7 mouse cellular contexts compared by ENCODE assay signal in the genomic region with DNA sequence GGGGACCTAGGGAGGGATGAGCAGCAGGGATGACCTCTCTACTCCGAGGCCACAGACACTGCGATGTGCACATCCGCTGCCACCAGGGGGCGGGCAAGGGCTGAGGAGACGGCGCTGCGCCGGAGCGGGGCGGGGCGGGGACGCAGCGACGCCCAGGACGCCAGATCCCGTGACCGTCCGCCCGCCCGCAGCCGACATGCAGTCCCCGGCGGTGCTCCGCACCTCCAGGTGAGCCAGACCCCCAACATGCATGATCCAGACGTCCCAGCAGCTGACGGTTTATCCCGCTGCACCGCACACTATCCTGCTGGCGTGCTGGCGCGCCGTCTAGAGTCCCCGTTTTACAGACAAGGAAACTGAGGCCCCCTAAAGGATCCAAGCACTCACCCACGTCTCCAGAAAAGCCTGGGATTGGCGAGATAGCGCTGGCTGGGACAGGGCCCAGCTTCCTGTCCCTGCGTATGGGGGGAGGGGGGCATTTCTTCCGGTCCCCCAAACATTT. TPM values are rescaled to one million over a fixed set of nuclear protein-coding genes. Genes with fewer than 3 reads are reported as not detected.
A peak's percentile ranks its signal among the peaks of the same experiment; 100 is the strongest.
DNase-seq lines count a peak whose midpoint lies in the region; ATAC-seq lines count a peak whose summit lies in the region.

A gene (plus strand): TSS at position 163 of the 502 bp plus-strand sequence.

- H3K4me1 ChIP-seq in intestine, embryonic 16.5 days (ENCODE audit: control insufficient read depth, insufficient read depth, low read length), result peaks cover 14% of the 10 kb centered on the region
- peaks cover 25% of the 10 kb centered on the region for H3K4me1 ChIP-seq in limb, embryonic 10.5 days
- 0 out of 2 replicates have a peak, but pooled peaks cover 4% of the 10 kb centered on the region for H3K4me1 ChIP-seq in midbrain, embryonic 12.5 days

- ATAC-seq in intestine, embryonic 16.5 days, result peak; percentile 89
- peak; percentile 88 for ATAC-seq in midbrain, embryonic 12.5 days (ENCODE audit: low FRiP score, low read depth)

- peak within 1 kb of the TSS; percentile 86 for H3K9ac ChIP-seq in intestine, embryonic 16.5 days (ENCODE audit: low read depth, low read length)
- H3K9ac ChIP-seq in midbrain, embryonic 12.5 days (replicated peaks), result peak within 1 kb of the TSS; percentile 59

- peak within 1 kb of the TSS; percentile 80 for H3K4me3 ChIP-seq in intestine, embryonic 16.5 days (ENCODE audit: low read length)
- peak within 1 kb of the TSS; percentile 77 for H3K4me3 ChIP-seq in limb, embryonic 10.5 days
- peak within 1 kb of the TSS; percentile 56 for H3K4me3 ChIP-seq in midbrain, embryonic 12.5 days

- no peaks in the 10 kb centered on the region for H3K9me3 ChIP-seq in intestine, embryonic 16.5 days (ENCODE audit: control insufficient read depth, low read length)
- H3K9me3 ChIP-seq in limb, embryonic 10.5 days (replicated peaks), result no peaks in the 10 kb centered on the region
- no peaks in the 10 kb centered on the region for H3K9me3 ChIP-seq in midbrain, embryonic 12.5 days

- under 1% methylated on average over 38 of the region's 38 CpGs for WGBS in intestine, embryonic 16.5 days
- under 1% methylated on average over 38 of the region's 38 CpGs for WGBS in limb, embryonic 10.5 days
- under 1% methylated on average over 38 of the region's 38 CpGs for WGBS in midbrain, embryonic 12.5 days

- peak within 1 kb of the TSS; percentile 83 for H3K4me2 ChIP-seq in intestine, embryonic 16.5 days (ENCODE audit: low read depth, low read length)
- peak within 1 kb of the TSS; percentile 66 for H3K4me2 ChIP-seq in midbrain, embryonic 12.5 days (replicated peaks)

- 0 out of 2 replicates have a peak within 1 kb of the TSS, but pooled peaks have one; percentile 15 for H3K27ac ChIP-seq in intestine, embryonic 16.5 days (ENCODE audit: low read length)
- peak within 1 kb of the TSS; percentile 85 for H3K27ac ChIP-seq in limb, embryonic 10.5 days
- no peak within 1 kb of the TSS for H3K27ac ChIP-seq in midbrain, embryonic 12.5 days (replicated peaks)

- DNase-seq in adrenal gland, adult 2 months, result peak; percentile 89
- peak; percentile 94 for DNase-seq in embryo, embryonic 11 days
- DNase-seq in gastrocnemius, postnatal 4 days (ENCODE audit: low spot score in 2 of 2), result peak; percentile 90 to 91
- peak; percentile 96 for DNase-seq in limb, embryonic 10.5 days (ENCODE audit: low spot score)
- DNase-seq in skeletal muscle tissue, adult 2 months (ENCODE audit: low read depth, low spot score), result peak; percentile 74

- no peaks in the 10 kb centered on the region for H3K36me3 ChIP-seq in intestine, embryonic 16.5 days (ENCODE audit: control insufficient read depth, insufficient read depth, low read length)
- H3K36me3 ChIP-seq in limb, embryonic 10.5 days, result peaks cover 14% of the 10 kb centered on the region
- 0 out of 2 replicates have a peak, but pooled peaks cover 5% of the 10 kb centered on the region for H3K36me3 ChIP-seq in midbrain, embryonic 12.5 days

- H3K27me3 ChIP-seq in intestine, embryonic 16.5 days (replicated peaks; ENCODE audit: control insufficient read depth, insufficient read depth, low read length), result peaks cover 11% of the 10 kb centered on the region
- H3K27me3 ChIP-seq in limb, embryonic 10.5 days (ENCODE audit: low read depth, poor library complexity, severe bottlenecking), result peaks cover 38% of the 10 kb centered on the region
- peaks cover 41% of the 10 kb centered on the region for H3K27me3 ChIP-seq in midbrain, embryonic 12.5 days

RNA-seq across cellular contexts. Expression of the gene that starts here (rescaled TPM):
- 10 to 100 TPM; 13.8 to 22.0 TPM for total RNA-seq in adrenal gland, adult 2 months (2021)
- 20.6 and 22.7 TPM in 2 replicates for polyA plus RNA-seq in adrenal gland, adult 2 months (2012; rRNA removed)
- 10 to 100 TPM; 10.2 to 10.4 TPM for total RNA-seq in gastrocnemius, postnatal 4 days (2021)
- polyA plus RNA-seq in intestine, embryonic 16.5 days (2015; fragmentation: Nextera tagmentation; extraction: Ambion mirVana), result 30.3 and 32.5 TPM in 2 replicates
- 18.4 and 19.5 TPM in 2 replicates for polyA plus RNA-seq in limb, embryonic 10.5 days (2016; fragmentation: Nextera tagmentation; extraction: Ambion mirVana)
- 11.3 and 11.4 TPM in 2 replicates for polyA plus RNA-seq in midbrain, embryonic 12.5 days (2016; fragmentation: Nextera tagmentation; extraction: Ambion mirVana)
